Mouse (Mus musculus) forebrain, postnatal 0 days (tissue): ENCODE measurements at regions not wholly inside any gene's neighbourhood (a gene's known extent, or its start where the extent isn't known, plus 50 kb on each side); places are given as distances from the start of the nearest gene placed in this dataset.
A peak's percentile ranks its signal among the peaks of the same experiment; 100 is the strongest.

ENCODE experiments used
- ATAC-seq: fragments of 200-750 bp; cut with Nextera tagmentation; 2 replicates; pipeline ENCODE4 v1.8.0; 2017; ENCODE audit warnings: mild to moderate bottlenecking, moderate library complexity
- DNase-seq: peaks from one replicate; pipeline ENCODE4 v3.0.0-alpha.2; 2015
- H3K27ac ChIP-seq: fragments of 300-500 bp; sonication (generic); 2 replicates; pipeline ENCODE4 v1.5.1; 2014; ENCODE audit warnings: low read depth, mild to moderate bottlenecking, antibody characterized with exemption, low read length, moderate library complexity, mixed read lengths
- H3K27me3 ChIP-seq: fragments of 300-500 bp; sonication (generic); 2 replicates; pipeline ENCODE4 v1.6.1; 2014; ENCODE audit warnings: mild to moderate bottlenecking, low read length, mixed read lengths; ENCODE audit not compliant: insufficient read depth
- H3K36me3 ChIP-seq: fragments of 300-500 bp; sonication (generic); 2 replicates; pipeline ENCODE4 v1.6.1; 2014; ENCODE audit warnings: mild to moderate bottlenecking, moderate library complexity; ENCODE audit not compliant: insufficient read depth
- H3K4me1 ChIP-seq: fragments of 300-500 bp; sonication (generic); 2 replicates; pipeline ENCODE4 v1.6.1; 2014; ENCODE audit warnings: antibody characterized with exemption; ENCODE audit not compliant: insufficient read depth
- H3K4me2 ChIP-seq: fragments of 300-500 bp; sonication (generic); 2 replicates; pipeline ENCODE4 v1.6.1; 2014; ENCODE audit warnings: low read depth, mild to moderate bottlenecking, moderate library complexity
- H3K4me3 ChIP-seq: fragments of 300-500 bp; sonication (generic); 2 replicates; pipeline ENCODE4 v1.5.1; 2014; ENCODE audit warnings: low read depth, low read length, mixed read lengths
- H3K9ac ChIP-seq: fragments of 300-500 bp; sonication (generic); 2 replicates; pipeline ENCODE4 v1.6.1; 2014; ENCODE audit warnings: mild to moderate bottlenecking
- H3K9me3 ChIP-seq: fragments of 300-500 bp; sonication (generic); 2 replicates; pipeline ENCODE4 v1.6.1; 2016; ENCODE audit warnings: low read length
- CTCF ChIP-seq: sonication (generic); IDR thresholded peaks from 2 replicates; pipeline ENCODE4 v1.5.1; 2016; ENCODE audit warnings: antibody characterized with exemption, control low read depth, low read depth
- WGBS: fragments of 180-500 bp; shearing (Covaris S2); extraction: QIAGEN DNeasy Blood & Tissue Kit; methylation state at CpG from one replicate; pipeline ENCODE4 v1.1.7; 2014; 5-methylcytosine and 5-hydroxymethylcytosine counted together

GRCm38 (mm10) chr11:12757677-12758076 is 292.9 kb upstream of the Cobl start:
- no peak overlapping the region for H3K9ac ChIP-seq
- no peaks in the 10 kb centered on the region for H3K9me3 ChIP-seq
- no peaks in the 10 kb centered on the region for H3K36me3 ChIP-seq
- no peak overlapping the region for H3K4me2 ChIP-seq
- DNase-seq (peak; percentile 61), ATAC-seq (peak; percentile 78)
- H3K27ac ChIP-seq, result no peak overlapping the region
- no peak for TF ChIP-seq CTCF
- H3K4me1 ChIP-seq, result no peaks in the 10 kb centered on the region
- no peak overlapping the region for H3K4me3 ChIP-seq
- H3K27me3 ChIP-seq, result no peaks in the 10 kb centered on the region
- 53% methylated on average over 1 of the region's 1 CpGs for WGBS

DNA sequence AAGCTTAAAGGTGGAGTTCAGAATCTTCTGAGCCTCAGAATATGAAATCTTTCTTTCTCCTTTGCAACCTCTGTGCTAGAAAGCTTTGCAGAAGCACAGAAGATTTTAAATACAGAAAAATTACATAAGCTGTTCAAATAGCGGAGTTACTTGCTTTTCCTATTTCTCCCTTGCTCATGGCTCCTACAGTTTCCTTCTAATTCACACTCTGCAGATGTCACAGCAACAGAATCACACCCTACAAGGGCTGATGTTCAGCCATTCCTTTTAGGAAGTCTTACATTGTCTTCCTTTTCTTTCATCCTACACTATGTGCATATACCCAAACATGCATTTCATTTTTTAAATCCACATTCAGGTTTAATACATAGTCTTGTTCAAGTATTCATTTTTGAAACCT is 285.3 kb upstream of the Cobl start:
- DNase-seq (no peak), ATAC-seq (no peak)
- Histone ChIP-seq H3K27ac (no peak overlapping the region), H3K9ac (no peak overlapping the region), H3K4me2 (no peak overlapping the region), H3K4me1 (no peaks in the 10 kb centered on the region), H3K27me3 (no peaks in the 10 kb centered on the region), H3K4me3 (no peak overlapping the region), H3K36me3 (no peaks in the 10 kb centered on the region), H3K9me3 (no peaks in the 10 kb centered on the region)
- WGBS, result 97% methylated on average over 1 of the region's 1 CpGs
- TF ChIP-seq CTCF, result no peak

DNA sequence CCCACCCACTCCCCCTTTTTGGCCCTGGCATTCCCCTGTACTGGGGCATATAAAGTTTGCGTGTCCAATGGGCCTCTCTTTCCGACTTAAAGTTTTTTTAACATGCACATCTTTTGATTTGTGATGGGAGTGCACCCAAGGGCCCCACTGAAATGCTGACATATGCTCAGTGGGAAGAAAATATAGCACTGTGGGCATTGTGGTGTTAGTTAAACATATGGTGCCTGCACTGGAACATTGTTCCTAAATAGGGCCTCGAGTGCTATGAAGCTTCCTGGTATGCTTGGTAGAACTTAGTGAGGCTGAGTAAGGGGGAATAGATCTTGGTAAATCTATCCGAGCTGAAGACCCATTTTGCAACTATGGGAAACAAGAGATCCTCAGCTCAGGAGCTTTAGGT is 284.5 kb upstream of the Cobl start:
- H3K9me3 ChIP-seq, result no peaks in the 10 kb centered on the region
- ATAC-seq, result no peak
- 87% methylated on average over 4 of the region's 4 CpGs for WGBS

GRCm38 (mm10) chr11:12742159-12742523 is 277.4 kb upstream of the Cobl start:
- Histone ChIP-seq H3K27ac (0 out of 2 replicates have a peak overlapping the region, but pooled peaks have one; percentile 42), H3K4me3 (no peak overlapping the region), H3K4me1 (no peaks in the 10 kb centered on the region; the same call in 1 of the 2 replicates), H3K9me3 (no peaks in the 10 kb centered on the region), H3K27me3 (no peaks in the 10 kb centered on the region), H3K4me2 (no peak overlapping the region), H3K9ac (no peak overlapping the region), H3K36me3 (no peaks in the 10 kb centered on the region)
- ATAC-seq (peak; percentile 77), DNase-seq (peak; percentile 75)
- WGBS, result 4% methylated on average over 2 of the region's 2 CpGs
- TF ChIP-seq CTCF, result no peak

More for the DNA sequence above, 284.5 kb upstream of the Cobl start:
- no peak for TF ChIP-seq CTCF
- H3K36me3 ChIP-seq, result no peaks in the 10 kb centered on the region
- no peak overlapping the region for H3K4me2 ChIP-seq
- DNase-seq, result no peak
- no peaks in the 10 kb centered on the region for H3K27me3 ChIP-seq
- no peak overlapping the region for H3K27ac ChIP-seq
- no peaks in the 10 kb centered on the region for H3K4me1 ChIP-seq
- H3K4me3 ChIP-seq, result no peak overlapping the region
- H3K9ac ChIP-seq, result no peak overlapping the region

DNA sequence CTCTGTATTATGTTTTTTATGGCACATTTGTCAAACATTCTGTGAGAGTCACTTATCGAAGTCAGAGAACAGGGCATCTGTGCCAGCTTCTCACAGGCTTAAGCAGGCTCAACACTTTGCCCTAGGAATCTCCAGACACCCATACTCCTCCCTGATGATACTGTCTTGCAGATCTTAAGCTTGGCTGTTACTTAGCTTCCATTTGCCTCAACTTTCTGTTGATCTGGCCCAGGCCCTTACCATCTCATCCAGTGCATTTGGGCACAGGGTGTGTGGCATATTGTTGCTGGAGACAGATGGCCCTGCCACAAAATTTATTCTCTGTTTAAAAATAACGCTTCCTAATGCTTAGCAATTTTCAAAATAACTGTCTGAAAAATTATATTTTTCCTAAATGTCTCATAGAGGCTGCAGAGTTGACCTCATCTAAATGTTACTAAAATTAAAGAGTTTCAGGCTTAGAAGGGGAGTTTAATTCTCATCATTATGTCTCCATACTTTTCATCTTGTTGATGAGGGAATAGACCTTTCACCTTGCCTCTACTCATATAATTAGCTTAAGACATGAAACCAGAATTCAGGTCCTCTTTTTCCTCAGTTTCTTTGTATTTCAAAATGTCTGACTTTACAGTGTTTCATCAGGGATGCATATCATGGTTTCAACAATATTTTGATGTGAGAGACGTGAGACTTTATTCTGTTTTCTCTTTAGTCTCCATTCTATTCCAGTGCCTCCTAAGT is 276.8 kb upstream of the Cobl start:
- H3K9ac ChIP-seq, result no peak overlapping the region
- peak; percentile 93 for ATAC-seq
- no peak overlapping the region for H3K4me3 ChIP-seq
- no peak overlapping the region for H3K4me2 ChIP-seq
- WGBS, result 39% methylated on average over 3 of the region's 3 CpGs
- peak; percentile 63 for DNase-seq
- no peaks in the 10 kb centered on the region; the same call in 1 of the 2 replicates for H3K4me1 ChIP-seq
- no peaks in the 10 kb centered on the region for H3K9me3 ChIP-seq
- no peak for TF ChIP-seq CTCF
- 0 out of 2 replicates have a peak overlapping the region, but pooled peaks have one; percentile 42 for H3K27ac ChIP-seq
- H3K27me3 ChIP-seq, result no peaks in the 10 kb centered on the region
- no peaks in the 10 kb centered on the region for H3K36me3 ChIP-seq

DNA sequence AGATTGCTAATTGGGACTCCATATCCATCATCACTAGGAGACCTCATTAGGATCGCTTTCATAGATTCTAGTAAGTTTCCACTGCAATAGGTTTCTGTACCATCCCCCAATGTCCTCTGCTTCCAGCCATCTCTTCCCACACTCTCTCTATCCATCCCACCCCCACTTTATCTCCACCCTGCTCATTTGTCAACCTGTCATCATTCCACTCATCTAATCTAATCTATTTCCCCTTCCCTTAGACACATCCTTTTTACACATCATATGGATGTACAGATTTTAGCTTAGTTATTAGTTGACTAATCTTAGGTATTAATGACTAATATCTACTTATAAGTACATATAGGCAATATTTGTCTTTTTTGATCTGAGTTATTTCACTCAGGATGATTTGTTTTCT is 269.5 kb upstream of the Cobl start:
- no peak for DNase-seq
- 79% methylated on average over 1 of the region's 1 CpGs for WGBS
- H3K4me1 ChIP-seq, result no peaks in the 10 kb centered on the region
- H3K27ac ChIP-seq, result no peak overlapping the region
- H3K9ac ChIP-seq, result no peak overlapping the region
- H3K9me3 ChIP-seq, result no peaks in the 10 kb centered on the region
- H3K36me3 ChIP-seq, result no peaks in the 10 kb centered on the region
- ATAC-seq, result no peak
- H3K27me3 ChIP-seq, result no peaks in the 10 kb centered on the region
- H3K4me3 ChIP-seq, result no peak overlapping the region
- no peak overlapping the region for H3K4me2 ChIP-seq
- TF ChIP-seq CTCF, result no peak

GRCm38 (mm10) chr11:12727293-12727692 is 262.5 kb upstream of the Cobl start:
- WGBS, result 97% methylated on average over 1 of the region's 1 CpGs
- Histone ChIP-seq H3K4me2 (no peak overlapping the region), H3K9ac (no peak overlapping the region), H3K9me3 (no peaks in the 10 kb centered on the region), H3K27ac (no peak overlapping the region), H3K4me3 (no peak overlapping the region), H3K36me3 (no peaks in the 10 kb centered on the region), H3K27me3 (no peaks in the 10 kb centered on the region), H3K4me1 (no peaks in the 10 kb centered on the region)
- TF ChIP-seq CTCF, result no peak
- DNase-seq, result no peak
- no peak for ATAC-seq
